Mouse (Mus musculus) liver, postnatal 0 days (tissue): Measurements from ENCODE around the gene Bmp3. TPM values are rescaled to one million over a fixed set of nuclear protein-coding genes. Genes with fewer than 3 reads are reported as not detected.

Experiments used
- ATAC-seq: fragments of 200-750 bp; cut with Nextera tagmentation; 2 replicates; pipeline ENCODE4 v1.8.0; 2017; ENCODE audit warnings: mild to moderate bottlenecking, moderate library complexity
- DNase-seq: peaks from one replicate; pipeline ENCODE4 v3.0.0-alpha.2; 2016
- H3K27ac ChIP-seq: fragments of 300-500 bp; sonication (generic); 2 replicates; pipeline ENCODE4 v1.5.1; 2014; ENCODE audit warnings: antibody characterized with exemption, moderate library complexity, mild to moderate bottlenecking, low read depth
- H3K27me3 ChIP-seq: fragments of 300-500 bp; sonication (generic); 2 replicates; pipeline ENCODE4 v1.6.1; 2014; ENCODE audit warnings: low read length, control low read depth, mixed read lengths; ENCODE audit not compliant: insufficient read depth
- H3K36me3 ChIP-seq: fragments of 300-500 bp; sonication (generic); replicated peaks from 2 replicates; pipeline ENCODE4 v1.6.1; 2014; ENCODE audit warnings: mild to moderate bottlenecking, control low read depth, low read length, moderate library complexity, mixed read lengths; ENCODE audit not compliant: insufficient read depth
- H3K4me1 ChIP-seq: fragments of 300-500 bp; sonication (generic); 2 replicates; pipeline ENCODE4 v1.6.1; 2014; ENCODE audit warnings: antibody characterized with exemption, mild to moderate bottlenecking, control low read depth; ENCODE audit not compliant: insufficient read depth
- H3K4me2 ChIP-seq: fragments of 300-500 bp; sonication (generic); 2 replicates; pipeline ENCODE4 v1.6.1; 2014; ENCODE audit warnings: low read depth, mild to moderate bottlenecking, low read length, moderate library complexity, mixed read lengths
- H3K4me3 ChIP-seq: fragments of 300-500 bp; sonication (generic); 2 replicates; pipeline ENCODE4 v1.5.1; 2014; ENCODE audit warnings: low read depth, low read length
- H3K9ac ChIP-seq: fragments of 300-500 bp; sonication (generic); replicated peaks from 2 replicates; pipeline ENCODE4 v1.6.1; 2014; ENCODE audit warnings: mild to moderate bottlenecking, moderate library complexity
- H3K9me3 ChIP-seq: fragments of 300-500 bp; sonication (generic); 2 replicates; pipeline ENCODE4 v1.6.1; 2016; ENCODE audit warnings: mild to moderate bottlenecking, control low read depth, low read length, mixed read lengths
- CTCF ChIP-seq: sonication (generic); IDR thresholded peaks from 2 replicates; pipeline ENCODE4 v1.5.1; 2016; ENCODE audit warnings: antibody characterized with exemption, low read depth
- EP300 ChIP-seq: IDR thresholded peaks from 2 replicates; pipeline ENCODE4 v1.6.1; 2016; ENCODE audit warnings: antibody characterized with exemption, low read depth, mild to moderate bottlenecking
- WGBS: fragments of 180-500 bp; shearing (Covaris S2); extraction: QIAGEN DNeasy Blood & Tissue Kit; methylation state at CpG from one replicate; pipeline ENCODE4 v1.1.7; 2014; ENCODE audit not compliant: insufficient replicate concordance; 5-methylcytosine and 5-hydroxymethylcytosine counted together
- polyA plus RNA-seq: library from polyadenylated mRNA; unstranded; fragments of >200 nt; fragmentation: Nextera tagmentation; extraction: Ambion mirVana; gene quantifications from 2 replicates; pipeline ENCODE4 v1.2.1, GENCODE M21; 2015

Bmp3 gene
- polyA plus RNA-seq = not detected in 2 replicates

- H3K36me3 ChIP-seq = no peaks in the 10 kb centered on the region
- ATAC-seq = no peak
- H3K4me3 ChIP-seq = peak within 1 kb of the TSS; percentile 34
- no peak within 1 kb of the TSS for H3K9ac ChIP-seq
- H3K9me3 ChIP-seq = no peaks in the 10 kb centered on the region
- peak within 1 kb of the TSS; percentile 58 for H3K4me2 ChIP-seq
- H3K27ac ChIP-seq = no peak within 1 kb of the TSS
- DNase-seq = no peak
- 7% methylated on average over 10 of the region's 10 CpGs for WGBS
- no peaks in the 10 kb centered on the region for H3K4me1 ChIP-seq
- peaks cover 41% of the 10 kb centered on the region for H3K27me3 ChIP-seq
- TF ChIP-seq CTCF = no peak
- TF ChIP-seq EP300 = no peak
These were observed at the start of gene Bmp3 for GRCm38 (mm10) chr5:98854264-98854626. Gene Bmp3 (plus strand): TSS chr5:98854415.

DNA sequence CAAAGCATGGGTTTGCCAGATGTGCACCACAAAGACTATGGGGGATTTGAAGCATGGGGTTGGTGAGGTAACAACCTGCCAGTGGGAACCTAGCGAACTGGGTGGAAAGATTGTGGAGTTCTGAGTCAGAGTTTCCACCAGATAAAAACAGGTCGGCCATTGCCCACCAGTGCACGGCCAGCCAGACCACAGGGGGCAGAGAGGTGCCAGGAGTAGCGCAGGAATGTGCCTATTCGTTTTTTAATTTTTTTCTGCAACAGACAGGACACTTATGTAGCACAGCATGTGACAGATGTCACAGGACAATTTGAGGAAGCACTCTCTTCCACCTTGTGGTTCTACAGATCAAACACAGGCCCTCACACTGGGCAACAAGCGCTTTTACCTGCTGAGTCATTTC lies 49.5 kb upstream of the Bmp3 start:
- Histone ChIP-seq H3K27me3 (no peaks in the 10 kb centered on the region), H3K9ac (no peak overlapping the region), H3K4me2 (no peak overlapping the region), H3K9me3 (no peaks in the 10 kb centered on the region), H3K4me1 (no peaks in the 10 kb centered on the region), H3K27ac (no peak overlapping the region), H3K36me3 (no peaks in the 10 kb centered on the region), H3K4me3 (no peak overlapping the region)
- 72% methylated on average over 6 of the region's 6 CpGs for WGBS
- DNase-seq (no peak), ATAC-seq (no peak)
- TF ChIP-seq EP300 (no peak), CTCF (no peak)

GRCm38 (mm10) chr5:98806492-98806891 lies 47.7 kb upstream of the Bmp3 start:
- H3K9ac ChIP-seq = no peak overlapping the region
- H3K36me3 ChIP-seq = no peaks in the 10 kb centered on the region
- 79% methylated on average over 4 of the region's 4 CpGs for WGBS
- DNase-seq (no peak), ATAC-seq (no peak)
- no peaks in the 10 kb centered on the region for H3K4me1 ChIP-seq
- H3K4me2 ChIP-seq = no peak overlapping the region
- no peaks in the 10 kb centered on the region for H3K27me3 ChIP-seq
- H3K9me3 ChIP-seq = no peaks in the 10 kb centered on the region
- TF ChIP-seq EP300 = no peak
- TF ChIP-seq CTCF = no peak
- H3K4me3 ChIP-seq = no peak overlapping the region
- no peak overlapping the region for H3K27ac ChIP-seq

- H3K27me3 ChIP-seq = no peaks in the 10 kb centered on the region
- no peak overlapping the region for H3K9ac ChIP-seq
- no peaks in the 10 kb centered on the region for H3K36me3 ChIP-seq
- 79% methylated on average over 7 of the region's 7 CpGs for WGBS
- ATAC-seq (no peak), DNase-seq (no peak)
- TF ChIP-seq CTCF = no peak
- TF ChIP-seq EP300 = no peak
- no peak overlapping the region for H3K4me3 ChIP-seq
- H3K27ac ChIP-seq = no peak overlapping the region
- H3K9me3 ChIP-seq = no peaks in the 10 kb centered on the region
- no peak overlapping the region for H3K4me2 ChIP-seq
- no peaks in the 10 kb centered on the region for H3K4me1 ChIP-seq
These were observed 47.2 kb upstream of the Bmp3 start for GRCm38 (mm10) chr5:98807022-98807421.

GRCm38 (mm10) chr5:98807953-98808352 lies 46.3 kb upstream of the Bmp3 start:
- ATAC-seq (no peak), DNase-seq (no peak)
- no peak overlapping the region for H3K27ac ChIP-seq
- H3K4me3 ChIP-seq = no peak overlapping the region
- H3K27me3 ChIP-seq = no peaks in the 10 kb centered on the region
- no peaks in the 10 kb centered on the region for H3K4me1 ChIP-seq
- no peaks in the 10 kb centered on the region for H3K36me3 ChIP-seq
- H3K9ac ChIP-seq = no peak overlapping the region
- H3K9me3 ChIP-seq = no peaks in the 10 kb centered on the region
- WGBS = 69% methylated on average over 9 of the region's 9 CpGs
- no peak overlapping the region for H3K4me2 ChIP-seq
- TF ChIP-seq EP300 (no peak), CTCF (no peak)

DNA sequence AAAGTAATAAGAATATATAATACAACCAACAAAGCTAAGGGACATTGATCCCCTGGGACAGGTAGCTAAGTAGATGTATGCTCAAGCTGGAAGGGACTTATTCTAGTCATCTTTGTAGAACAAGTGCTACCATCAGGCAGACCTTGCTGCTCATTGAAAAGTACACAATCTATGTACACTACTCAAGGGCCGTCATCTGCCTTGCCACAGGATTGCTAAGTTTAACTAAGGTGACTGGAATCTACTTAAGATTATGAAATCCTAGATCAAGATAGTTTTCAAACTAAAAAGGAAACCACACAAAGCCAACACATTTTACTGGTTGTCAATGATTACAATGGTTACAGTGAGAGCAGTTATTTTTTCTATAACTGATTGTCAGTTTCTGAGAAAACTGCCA lies 41.8 kb upstream of the Bmp3 start:
- H3K9ac ChIP-seq = no peak overlapping the region
- no peaks in the 10 kb centered on the region for H3K36me3 ChIP-seq
- H3K27ac ChIP-seq = no peak overlapping the region
- no peak for ATAC-seq
- no peak overlapping the region for H3K4me3 ChIP-seq
- H3K27me3 ChIP-seq = no peaks in the 10 kb centered on the region
- no peaks in the 10 kb centered on the region for H3K9me3 ChIP-seq
- TF ChIP-seq EP300 (no peak), CTCF (no peak)
- H3K4me1 ChIP-seq = no peaks in the 10 kb centered on the region
- DNase-seq = no peak
- no peak overlapping the region for H3K4me2 ChIP-seq
- WGBS = 63% methylated on average over 1 of the region's 1 CpGs

GRCm38 (mm10) chr5:98815269-98815668 lies 38.9 kb upstream of the Bmp3 start:
- Histone ChIP-seq H3K9me3 (no peaks in the 10 kb centered on the region), H3K4me3 (no peak overlapping the region), H3K4me1 (no peaks in the 10 kb centered on the region), H3K36me3 (no peaks in the 10 kb centered on the region), H3K9ac (no peak overlapping the region), H3K4me2 (no peak overlapping the region), H3K27ac (no peak overlapping the region), H3K27me3 (no peaks in the 10 kb centered on the region)
- DNase-seq (no peak), ATAC-seq (no peak)
- WGBS = 77% methylated on average over 1 of the region's 1 CpGs
- TF ChIP-seq CTCF (no peak), EP300 (no peak)
